Mouse (Mus musculus) layer of hippocampus, adult 2 months (tissue): ENCODE measurements at regions not wholly inside any gene's neighbourhood (a gene's known extent, or its start where the extent isn't known, plus 50 kb on each side); places are given as distances from the start of the nearest gene placed in this dataset.

Experiments
- DNase-seq, 2 experiments: peaks; one replicate each; pipeline ENCODE4 v3.0.0; 2022; ENCODE audit warnings: low spot score in 2 of 2
- H3K27ac ChIP-seq: fragments of 200-600 bp; 2 replicates; pipeline ENCODE4 v1.8.1; 2022
- H3K4me3 ChIP-seq: fragments of 200-600 bp; 2 replicates; pipeline ENCODE4 v1.8.1; 2022; ENCODE audit warnings: mild to moderate bottlenecking
- CTCF ChIP-seq: fragments of 200-600 bp; conservative IDR thresholded peaks from 2 replicates; pipeline ENCODE4 v1.8.1; 2022; ENCODE audit warnings: antibody characterized with exemption, mild to moderate bottlenecking, moderate library complexity

- H3K27ac ChIP-seq = no peak overlapping the region
- no peak for DNase-seq
- no peak for TF ChIP-seq CTCF
- no peak overlapping the region for H3K4me3 ChIP-seq
Measured at GRCm38 (mm10) chr4:70844742-70845141, 309.9 kb upstream of the Megf9 start.

- no peak overlapping the region; the same call in 1 of the 2 replicates for H3K27ac ChIP-seq
- no peak for TF ChIP-seq CTCF
- H3K4me3 ChIP-seq = no peak overlapping the region
- DNase-seq = no peak
Measured at GRCm38 (mm10) chr4:70810956-70811316, 276.1 kb upstream of the Megf9 start.

- no peak overlapping the region; the same call in 1 of the 2 replicates for H3K27ac ChIP-seq
- no peak for TF ChIP-seq CTCF
- no peak overlapping the region for H3K4me3 ChIP-seq
- no peak for DNase-seq
Measured at GRCm38 (mm10) chr4:70810311-70810955, 275.6 kb upstream of the Megf9 start.

GRCm38 (mm10) chr4:70804925-70805342, 270.1 kb upstream of the Megf9 start:
- no peak overlapping the region for H3K4me3 ChIP-seq
- H3K27ac ChIP-seq = peak overlapping the region; percentile 60
- peak; percentile 52 to 71 for DNase-seq
- no peak for TF ChIP-seq CTCF

- TF ChIP-seq CTCF = no peak
- Histone ChIP-seq H3K4me3 (no peak overlapping the region), H3K27ac (no peak overlapping the region)
- no peak for DNase-seq
Measured at GRCm38 (mm10) chr4:70798483-70798882, 263.7 kb upstream of the Megf9 start.

- no peak overlapping the region for H3K4me3 ChIP-seq
- no peak for TF ChIP-seq CTCF
- no peak for DNase-seq
Measured at GRCm38 (mm10) chr4:70797935-70798334, 263.1 kb upstream of the Megf9 start.

GRCm38 (mm10) chr4:70783487-70783886, 248.7 kb upstream of the Megf9 start:
- H3K4me3 ChIP-seq = no peak overlapping the region
- H3K27ac ChIP-seq = peak overlapping the region; percentile 84
- peak; percentile 71 for TF ChIP-seq CTCF
- no peak for DNase-seq

More at GRCm38 (mm10) chr4:70797935-70798334, 263.1 kb upstream of the Megf9 start:
- H3K27ac ChIP-seq = no peak overlapping the region

GRCm38 (mm10) chr4:70781591-70781990, 246.8 kb upstream of the Megf9 start:
- Histone ChIP-seq H3K4me3 (no peak overlapping the region), H3K27ac (peak overlapping the region; percentile 84)
- DNase-seq = peak; percentile 29 to 41
- TF ChIP-seq CTCF = no peak

GRCm38 (mm10) chr4:70776273-70776672, 241.5 kb upstream of the Megf9 start:
- DNase-seq = no peak
- TF ChIP-seq CTCF = no peak
- Histone ChIP-seq H3K4me3 (no peak overlapping the region), H3K27ac (no peak overlapping the region)

- Histone ChIP-seq H3K27ac (peak overlapping the region; percentile 81), H3K4me3 (no peak overlapping the region)
- TF ChIP-seq CTCF = no peak
- peak; percentile 62 to 73 for DNase-seq
Measured at GRCm38 (mm10) chr4:70743425-70743824, 208.6 kb upstream of the Megf9 start.

- no peak for DNase-seq
- TF ChIP-seq CTCF = no peak
- Histone ChIP-seq H3K4me3 (no peak overlapping the region), H3K27ac (peak overlapping the region; percentile 81)
Measured at GRCm38 (mm10) chr4:70742002-70742401, 207.2 kb upstream of the Megf9 start.

GRCm38 (mm10) chr4:70741121-70741520, 206.3 kb upstream of the Megf9 start:
- H3K27ac ChIP-seq = peak overlapping the region; percentile 81
- no peak for DNase-seq
- no peak overlapping the region for H3K4me3 ChIP-seq
- TF ChIP-seq CTCF = no peak

- Histone ChIP-seq H3K4me3 (no peak overlapping the region), H3K27ac (no peak overlapping the region)
- TF ChIP-seq CTCF = no peak
- DNase-seq = no peak
Measured at GRCm38 (mm10) chr4:70709126-70709689, 174.4 kb upstream of the Megf9 start.

GRCm38 (mm10) chr4:70705128-70705752, 170.4 kb upstream of the Megf9 start:
- no peak for TF ChIP-seq CTCF
- no peak overlapping the region for H3K27ac ChIP-seq
- DNase-seq = no peak
- H3K4me3 ChIP-seq = no peak overlapping the region
